Mouse (Mus musculus): Measurements from ENCODE around the gene Snrnp200. TPM values are rescaled to one million over a fixed set of nuclear protein-coding genes. Genes with fewer than 3 reads are reported as not detected.
A peak's percentile ranks its signal among the peaks of the same experiment; 100 is the strongest.

Gene Snrnp200
- polyA plus RNA-seq, 1 experiment from 2014 or later, result 67.2 TPM

DNA sequence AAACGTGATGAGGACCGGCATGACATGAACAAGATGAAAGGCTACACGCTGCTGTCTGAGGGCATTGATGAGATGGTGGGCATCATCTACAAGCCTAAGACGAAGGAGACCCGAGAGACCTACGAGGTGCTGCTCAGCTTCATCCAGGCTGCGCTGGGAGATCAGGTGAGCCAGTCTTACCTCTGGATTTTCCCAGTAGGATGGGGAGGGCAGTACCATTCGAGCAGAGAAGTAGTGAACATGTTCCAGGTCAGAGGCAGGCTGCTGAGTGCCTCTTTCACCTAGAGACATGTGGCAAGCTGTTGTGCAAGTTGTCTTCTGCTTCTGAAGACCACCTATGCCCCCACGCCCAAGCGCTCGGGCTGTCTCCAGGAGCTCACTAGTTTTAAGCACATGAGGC is 2.5 kb downstream of the Snrnp200 start:
- Histone ChIP-seq H3K36me3 (ENCODE audit: insufficient read depth, low read length) (peaks cover 48% of the 10 kb centered on the region), H3K27ac (ENCODE audit: low read length) (no peak overlapping the region), H3K9ac (replicated peaks; ENCODE audit: low read length) (no peak overlapping the region), H3K4me1 (ENCODE audit: insufficient read depth, low read length) (peaks cover 12% of the 10 kb centered on the region), H3K9me3 (ENCODE audit: low read length) (no peaks in the 10 kb centered on the region), H3K4me2 (replicated peaks; ENCODE audit: low read depth, low read length) (no peak overlapping the region), H3K4me3 (ENCODE audit: low read length) (no peak overlapping the region), H3K27me3 (ENCODE audit: insufficient read depth, low read length) (no peaks in the 10 kb centered on the region)
- 91% methylated on average over 11 of the region's 11 CpGs for WGBS
- ATAC-seq (ENCODE audit: low FRiP score, low TSS enrichment), result no peak

GRCm38 (mm10) chr2:127217746-127218145 is 9.6 kb downstream of the Snrnp200 start:
- no peaks in the 10 kb centered on the region for H3K27me3 ChIP-seq (ENCODE audit: insufficient read depth, low read length)
- no peaks in the 10 kb centered on the region for H3K4me1 ChIP-seq (ENCODE audit: insufficient read depth, low read length)
- peaks cover 86% of the 10 kb centered on the region for H3K36me3 ChIP-seq (ENCODE audit: insufficient read depth, low read length)
- no peak overlapping the region for H3K9ac ChIP-seq (replicated peaks; ENCODE audit: low read length)
- H3K4me3 ChIP-seq (ENCODE audit: low read length), result no peak overlapping the region
- ATAC-seq (ENCODE audit: low FRiP score, low TSS enrichment), result no peak
- no peak overlapping the region for H3K27ac ChIP-seq (ENCODE audit: low read length)
- no peak overlapping the region for H3K4me2 ChIP-seq (replicated peaks; ENCODE audit: low read depth, low read length)
- 91% methylated on average over 5 of the region's 5 CpGs for WGBS
- H3K9me3 ChIP-seq (ENCODE audit: low read length), result no peaks in the 10 kb centered on the region

DNA sequence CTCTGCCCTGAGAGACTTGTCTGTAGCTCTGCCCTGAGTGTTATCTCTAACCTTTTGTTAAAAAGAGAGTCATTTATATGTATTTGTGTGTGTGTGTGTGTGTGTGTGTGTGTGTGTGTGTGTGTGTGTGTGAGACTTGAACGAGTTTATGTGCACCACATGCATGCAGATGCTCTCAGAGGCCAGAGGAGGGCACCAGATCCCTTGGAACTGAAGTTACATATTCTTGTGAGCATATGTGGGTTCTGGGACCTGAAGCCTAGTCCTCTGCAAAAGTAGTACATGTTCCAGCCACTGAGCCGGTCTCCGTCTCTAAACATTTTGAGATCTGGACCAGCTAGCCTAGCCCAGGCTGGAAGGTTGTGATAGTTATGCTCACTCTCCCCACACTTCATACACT is 17.1 kb downstream of the Snrnp200 start:
- Histone ChIP-seq H3K4me2 (replicated peaks; ENCODE audit: low read depth, low read length) (no peak overlapping the region), H3K27ac (ENCODE audit: low read length) (no peak overlapping the region), H3K36me3 (ENCODE audit: insufficient read depth, low read length) (peaks cover 90% of the 10 kb centered on the region), H3K4me3 (ENCODE audit: low read length) (no peak overlapping the region), H3K9ac (replicated peaks; ENCODE audit: low read length) (no peak overlapping the region), H3K9me3 (ENCODE audit: low read length) (peaks cover 6% of the 10 kb centered on the region), H3K27me3 (ENCODE audit: insufficient read depth, low read length) (no peaks in the 10 kb centered on the region), H3K4me1 (ENCODE audit: insufficient read depth, low read length) (no peaks in the 10 kb centered on the region)
- 99% methylated on average over 3 of the region's 3 CpGs for WGBS
- no peak for ATAC-seq (ENCODE audit: low FRiP score, low TSS enrichment)

DNA sequence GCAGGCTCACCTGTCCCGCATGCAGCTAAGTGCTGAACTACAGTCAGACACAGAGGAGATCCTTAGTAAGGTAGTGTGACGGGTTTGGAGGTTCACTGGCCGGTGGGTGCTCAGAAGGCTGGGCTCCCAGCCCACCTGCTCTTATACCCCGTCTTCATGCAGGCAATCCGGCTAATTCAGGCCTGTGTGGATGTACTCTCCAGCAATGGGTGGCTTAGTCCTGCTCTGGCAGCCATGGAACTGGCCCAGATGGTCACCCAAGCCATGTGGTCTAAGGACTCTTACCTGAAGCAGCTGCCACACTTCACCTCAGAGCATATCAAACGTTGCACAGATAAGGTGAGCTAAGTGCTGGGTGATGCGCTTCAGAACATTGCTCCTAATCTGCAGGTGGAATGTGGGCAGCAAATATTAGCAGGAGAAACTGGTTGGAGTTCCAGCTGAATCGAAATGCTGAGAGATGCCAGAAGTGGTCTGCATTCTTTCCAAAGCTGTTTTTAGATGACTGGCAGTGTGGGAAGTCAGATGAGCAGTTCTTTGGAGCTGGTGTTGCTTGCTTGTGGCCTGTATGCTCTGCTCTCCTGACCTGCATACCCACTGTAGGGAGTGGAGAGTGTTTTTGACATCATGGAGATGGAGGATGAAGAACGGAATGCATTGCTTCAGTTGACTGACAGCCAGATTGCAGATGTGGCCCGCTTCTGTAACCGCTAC is 29.9 kb downstream of the Snrnp200 start:
- Histone ChIP-seq H3K4me2 (replicated peaks; ENCODE audit: low read depth, low read length) (no peak overlapping the region), H3K4me1 (ENCODE audit: insufficient read depth, low read length) (no peaks in the 10 kb centered on the region), H3K27me3 (ENCODE audit: insufficient read depth, low read length) (no peaks in the 10 kb centered on the region), H3K36me3 (ENCODE audit: insufficient read depth, low read length) (peaks cover 78% of the 10 kb centered on the region), H3K9ac (replicated peaks; ENCODE audit: low read length) (no peak overlapping the region), H3K9me3 (ENCODE audit: low read length) (no peaks in the 10 kb centered on the region), H3K4me3 (ENCODE audit: low read length) (no peak overlapping the region), H3K27ac (ENCODE audit: low read length) (no peak overlapping the region)
- no peak for ATAC-seq (ENCODE audit: low FRiP score, low TSS enrichment)
- 91% methylated on average over 11 of the region's 11 CpGs for WGBS

DNA sequence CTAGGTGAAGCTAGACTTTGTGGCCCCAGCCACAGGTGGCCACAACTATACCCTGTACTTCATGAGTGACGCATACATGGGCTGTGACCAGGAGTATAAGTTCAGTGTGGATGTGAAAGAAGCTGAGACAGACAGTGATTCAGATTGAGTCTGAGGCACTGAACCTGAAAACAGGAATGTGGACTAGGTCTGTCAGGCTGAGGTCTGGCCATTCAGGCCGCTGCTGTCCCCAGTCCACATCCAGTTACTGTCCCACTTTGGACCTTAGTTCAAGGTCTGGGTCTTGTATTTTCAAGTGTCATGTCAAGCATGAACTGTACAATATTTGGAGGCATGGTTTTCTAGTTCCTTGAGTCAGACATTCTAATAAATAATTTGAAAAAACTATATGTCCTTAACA is 31.9 kb downstream of the Snrnp200 start:
- WGBS, result 90% methylated on average over 2 of the region's 2 CpGs
- 0 out of 2 replicates have a peak, but pooled peaks have one; percentile 46 for ATAC-seq (ENCODE audit: low FRiP score, low TSS enrichment)
- Histone ChIP-seq H3K4me2 (replicated peaks; ENCODE audit: low read depth, low read length) (no peak overlapping the region), H3K27ac (ENCODE audit: low read length) (no peak overlapping the region), H3K27me3 (ENCODE audit: insufficient read depth, low read length) (no peaks in the 10 kb centered on the region), H3K4me3 (ENCODE audit: low read length) (no peak overlapping the region), H3K4me1 (ENCODE audit: insufficient read depth, low read length) (no peaks in the 10 kb centered on the region), H3K9me3 (ENCODE audit: low read length) (no peaks in the 10 kb centered on the region), H3K36me3 (ENCODE audit: insufficient read depth, low read length) (peaks cover 74% of the 10 kb centered on the region), H3K9ac (replicated peaks; ENCODE audit: low read length) (no peak overlapping the region)

DNA sequence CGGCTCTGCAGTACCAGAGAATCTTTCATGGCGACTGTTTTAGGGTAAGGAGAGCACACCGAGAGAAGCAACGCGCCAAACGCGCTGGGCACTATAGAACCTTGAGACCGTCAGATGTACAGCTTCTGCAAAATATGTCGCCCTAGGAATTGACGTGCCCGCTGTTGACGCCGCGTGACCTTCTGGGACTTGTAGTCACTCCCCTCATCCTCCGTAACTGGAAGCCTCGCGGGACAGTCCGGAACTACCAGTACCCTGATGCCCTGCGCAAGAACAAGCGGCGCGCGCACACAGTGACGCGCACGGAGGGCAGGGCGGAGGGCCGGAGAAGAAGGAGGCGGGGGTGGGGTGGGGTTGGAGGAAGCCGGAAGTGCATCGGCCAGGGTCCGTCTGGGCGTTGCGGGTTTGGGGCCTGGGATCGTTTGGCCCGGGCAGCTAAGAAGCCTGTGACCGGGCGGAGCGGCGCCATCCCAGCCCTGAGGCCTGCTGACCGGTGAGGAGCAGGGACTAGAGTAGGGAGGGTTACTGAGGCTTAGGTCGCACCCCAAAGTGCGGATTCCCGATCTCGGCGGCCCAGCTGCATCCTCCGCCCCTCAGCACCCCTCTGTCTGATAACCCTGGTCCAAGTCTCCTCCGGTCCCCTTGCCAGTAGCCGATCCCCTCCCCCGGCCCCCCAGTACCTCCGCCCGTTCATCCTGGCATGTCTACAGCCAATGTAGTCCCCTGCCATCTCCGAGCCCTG is 39.6 kb downstream of the Snrnp200 start, which contains the start of the genes Ciao1 and Tmem127:
Gene Ciao1 (minus strand): TSS at position 225 of the 742 bp plus-strand sequence.
Gene Tmem127 (plus strand): TSS at position 317 of the 742 bp plus-strand sequence.
- Histone ChIP-seq H3K4me3 (ENCODE audit: low read length) (peak within 1 kb of the TSS; percentile 95), H3K27ac (ENCODE audit: low read length) (peak within 1 kb of the TSS; percentile 80), H3K9me3 (ENCODE audit: low read length) (no peaks in the 10 kb centered on the region), H3K4me2 (replicated peaks; ENCODE audit: low read depth, low read length) (peak within 1 kb of the TSS; percentile 86), H3K9ac (replicated peaks; ENCODE audit: low read length) (peak within 1 kb of the TSS; percentile 88), H3K36me3 (ENCODE audit: insufficient read depth, low read length) (peaks cover 25% of the 10 kb centered on the region), H3K27me3 (ENCODE audit: insufficient read depth, low read length) (no peaks in the 10 kb centered on the region), H3K4me1 (ENCODE audit: insufficient read depth, low read length) (peaks cover 29% of the 10 kb centered on the region)
- WGBS, result 0% methylated on average over 52 of the region's 53 CpGs
- ATAC-seq (ENCODE audit: low FRiP score, low TSS enrichment), result peak; percentile 98

- H3K9ac ChIP-seq (replicated peaks; ENCODE audit: low read length), result peak overlapping the region; percentile 87
- H3K4me3 ChIP-seq (ENCODE audit: low read length), result peak overlapping the region; percentile 95
- H3K4me1 ChIP-seq (ENCODE audit: insufficient read depth, low read length), result peaks cover 30% of the 10 kb centered on the region
- under 1% methylated on average over 39 of the region's 39 CpGs for WGBS
- H3K27ac ChIP-seq (ENCODE audit: low read length), result peak overlapping the region; percentile 80
- H3K36me3 ChIP-seq (ENCODE audit: insufficient read depth, low read length), result peaks cover 22% of the 10 kb centered on the region
- ATAC-seq (ENCODE audit: low FRiP score, low TSS enrichment), result peak; percentile 69
- no peaks in the 10 kb centered on the region for H3K9me3 ChIP-seq (ENCODE audit: low read length)
- H3K4me2 ChIP-seq (replicated peaks; ENCODE audit: low read depth, low read length), result peak overlapping the region; percentile 86
- no peaks in the 10 kb centered on the region for H3K27me3 ChIP-seq (ENCODE audit: insufficient read depth, low read length)
Observed at GRCm38 (mm10) chr2:127248334-127249004, 40.3 kb downstream of the Snrnp200 start.

GRCm38 (mm10) chr2:127250291-127251008 is 42.3 kb downstream of the Snrnp200 start:
- Histone ChIP-seq H3K4me1 (ENCODE audit: insufficient read depth, low read length) (peaks cover 30% of the 10 kb centered on the region), H3K9ac (replicated peaks; ENCODE audit: low read length) (no peak overlapping the region), H3K4me2 (replicated peaks; ENCODE audit: low read depth, low read length) (no peak overlapping the region), H3K36me3 (ENCODE audit: insufficient read depth, low read length) (peaks cover 8% of the 10 kb centered on the region; the same call in 1 of the 2 replicates), H3K27me3 (ENCODE audit: insufficient read depth, low read length) (no peaks in the 10 kb centered on the region), H3K9me3 (ENCODE audit: low read length) (no peaks in the 10 kb centered on the region), H3K4me3 (ENCODE audit: low read length) (no peak overlapping the region; the same call in 1 of the 2 replicates), H3K27ac (ENCODE audit: low read length) (no peak overlapping the region)
- ATAC-seq (ENCODE audit: low FRiP score, low TSS enrichment), result no peak
- 76% methylated on average over 9 of the region's 9 CpGs for WGBS

DNA sequence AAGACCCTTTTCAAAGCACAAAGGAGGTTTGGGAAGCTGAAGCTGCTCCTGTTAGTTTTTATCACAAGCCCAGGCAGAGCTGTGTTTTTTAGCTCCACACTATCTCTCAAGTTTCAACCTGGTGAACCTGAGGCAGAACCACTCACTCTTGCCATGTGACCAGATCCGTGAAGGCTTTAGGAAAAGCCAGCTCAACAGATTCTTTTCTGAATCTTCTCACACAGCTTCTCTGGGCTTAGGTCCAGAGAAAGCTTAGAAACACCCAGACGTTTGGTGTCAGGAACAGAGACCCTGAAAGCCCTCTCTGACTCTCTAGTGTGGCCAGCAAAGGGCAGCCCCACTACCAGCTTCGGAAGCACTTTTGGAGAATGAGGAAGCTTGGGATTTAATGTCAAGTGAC is 43.3 kb downstream of the Snrnp200 start:
- no peak for ATAC-seq (ENCODE audit: low FRiP score, low TSS enrichment)
- peaks cover 8% of the 10 kb centered on the region; the same call in 1 of the 2 replicates for H3K36me3 ChIP-seq (ENCODE audit: insufficient read depth, low read length)
- H3K9ac ChIP-seq (replicated peaks; ENCODE audit: low read length), result no peak overlapping the region
- peaks cover 28% of the 10 kb centered on the region for H3K4me1 ChIP-seq (ENCODE audit: insufficient read depth, low read length)
- H3K4me2 ChIP-seq (replicated peaks; ENCODE audit: low read depth, low read length), result no peak overlapping the region
- H3K9me3 ChIP-seq (ENCODE audit: low read length), result no peaks in the 10 kb centered on the region
- no peak overlapping the region for H3K4me3 ChIP-seq (ENCODE audit: low read length)
- no peak overlapping the region for H3K27ac ChIP-seq (ENCODE audit: low read length)
- 56% methylated on average over 3 of the region's 3 CpGs for WGBS
- no peaks in the 10 kb centered on the region for H3K27me3 ChIP-seq (ENCODE audit: insufficient read depth, low read length)

Data from kidney, embryonic 16.5 days (tissue).